Mouse (Mus musculus) brain, embryonic 14.5 days (tissue): ENCODE data around the gene Fam210b.
A peak's percentile ranks its signal among the peaks of the same experiment; 100 is the strongest.

Experiments
- CTCF ChIP-seq: fragments of 200-500 bp; IDR thresholded peaks from 2 replicates; pipeline ENCODE4 v1.5.1; 2012; ENCODE audit warnings: inconsistent platforms, mild to moderate bottlenecking, moderate library complexity, borderline replicate concordance; ENCODE audit not compliant: insufficient read depth, insufficient read length; ENCODE audit errors: extremely low read depth
- POLR2A ChIP-seq: fragments of 200-500 bp; IDR thresholded peaks from 2 replicates; pipeline ENCODE4 v1.6.1; 2012; ENCODE audit warnings: mild to moderate bottlenecking, inconsistent platforms, borderline replicate concordance; ENCODE audit not compliant: poor library complexity, insufficient read depth, insufficient read length, severe bottlenecking; ENCODE audit errors: extremely low read depth

- TF ChIP-seq CTCF, result peak; percentile 43; the same call in 1 of the 2 replicates
- TF ChIP-seq POLR2A, result no peak
Measured at GRCm38 (mm10) chr2:172378332-172378731, 33.0 kb downstream of the Fam210b start.
